ENCODE assay signal across 23 mouse cellular contexts in the genomic region with DNA sequence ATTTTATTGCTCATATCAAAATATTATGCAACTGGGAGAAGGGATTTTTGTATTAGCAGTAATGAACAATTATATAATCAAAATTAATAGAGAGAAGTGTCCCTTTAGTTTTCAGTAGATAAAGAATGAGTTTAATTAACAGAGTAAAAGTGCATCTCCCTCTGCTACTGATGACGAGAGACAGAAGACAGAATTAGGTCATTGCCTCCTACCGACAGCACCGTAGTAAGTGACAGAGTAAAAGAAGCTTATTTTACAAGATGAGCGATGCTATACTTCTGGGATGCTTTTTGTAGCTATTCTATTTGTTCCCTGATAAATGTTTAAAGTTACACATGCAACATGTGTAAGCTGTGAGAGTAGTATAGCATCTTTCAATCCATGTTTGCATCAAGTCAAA.
"Had no signal": no experiment of that assay in that cellular context is flagged by ENCODE, and none has a peak within 500 bp of the region (broad histone marks: within the 10 kb centered on the region; RNA-seq: fewer than 3 reads in every experiment).

No protein-coding gene starts in this region.

- H3K4me2 ChIP-seq: heart, embryonic 11.5 days; hindbrain, embryonic 12.5 days; hindbrain, embryonic 14.5 days; kidney, embryonic 15.5 days; limb, embryonic 13.5 days; limb, embryonic 15.5 days; liver, embryonic 12.5 days had no signal

- H3K4me3 ChIP-seq: gastrocnemius, adult 2 months; hindbrain, embryonic 12.5 days; kidney, embryonic 15.5 days; limb, embryonic 13.5 days; limb, embryonic 15.5 days; liver, embryonic 12.5 days had no signal

- H3K36me3 ChIP-seq: hindbrain, embryonic 12.5 days; kidney, embryonic 15.5 days; limb, embryonic 13.5 days; limb, embryonic 15.5 days; liver, embryonic 12.5 days had no signal

- H3K9me3 ChIP-seq: hindbrain, embryonic 12.5 days; kidney, embryonic 15.5 days; limb, embryonic 13.5 days; limb, embryonic 15.5 days; liver, embryonic 12.5 days had no signal

- DNase-seq: gastrocnemius, adult 2 months; gastrocnemius, postnatal 10 days; gastrocnemius, postnatal 25 days; heart, adult 18-20 months; heart, postnatal 10 days; kidney, adult 11 months; kidney, adult 2 months; kidney, adult 9 months; kidney, postnatal 14 days; kidney, postnatal 36 days; layer of hippocampus, postnatal 36 days; left cerebral cortex, postnatal 4 days had no signal

- H3K9ac ChIP-seq: hindbrain, embryonic 12.5 days; hindbrain, embryonic 14.5 days; kidney, embryonic 15.5 days; limb, embryonic 13.5 days; limb, embryonic 15.5 days; liver, embryonic 12.5 days; liver, embryonic 14.5 days had no signal

- ATAC-seq: intestine, embryonic 16.5 days; liver, embryonic 12.5 days had no signal

- H3K4me1 ChIP-seq: hindbrain, embryonic 12.5 days; kidney, embryonic 15.5 days; limb, embryonic 13.5 days; limb, embryonic 15.5 days; liver, embryonic 12.5 days had no signal

- H3K27ac ChIP-seq: gastrocnemius, adult 2 months; hindbrain, embryonic 12.5 days; hindbrain, embryonic 14.5 days; hindbrain, postnatal 0 days; kidney, embryonic 15.5 days; kidney, postnatal 0 days; limb, embryonic 13.5 days; limb, embryonic 15.5 days; liver, embryonic 12.5 days; liver, embryonic 14.5 days had no signal

- H3K27me3 ChIP-seq: hindbrain, embryonic 12.5 days; kidney, embryonic 15.5 days; limb, embryonic 13.5 days; limb, embryonic 15.5 days; liver, embryonic 12.5 days had no signal
